Mouse (Mus musculus) forebrain, embryonic 14.5 days (tissue): Measurements from ENCODE around the gene Mtor. TPM values are rescaled to one million over a fixed set of nuclear protein-coding genes. Genes with fewer than 3 reads are reported as not detected.

Source experiments
- polyA plus RNA-seq: library from polyadenylated mRNA; unstranded; fragments of >200 nt; fragmentation: Nextera tagmentation; extraction: Ambion mirVana; gene quantifications from 2 replicates; pipeline ENCODE4 v1.2.1, GENCODE M21; 2014

The Mtor gene
- polyA plus RNA-seq, 1 experiment from 2014 or later = 22.2 TPM

Other genes with a start within 250 kb of the Mtor start
- gene Disp3, start 160.6 kb upstream of the Mtor start, polyA plus RNA-seq = 7.2 and 9.5 TPM in 2 replicates
- 14.2 and 14.6 TPM in 2 replicates for gene Ubiad1, start 3.8 kb upstream of the Mtor start, polyA plus RNA-seq
- gene Angptl7, start 51.8 kb downstream of the Mtor start, polyA plus RNA-seq = 0.15 and 0.30 TPM in 2 replicates
- gene Exosc10, start 109.8 kb downstream of the Mtor start, polyA plus RNA-seq = 99.7 and 107 TPM in 2 replicates
- 168 and 179 TPM in 2 replicates for gene Srm, start 142.9 kb downstream of the Mtor start, polyA plus RNA-seq
- gene Masp2, start 153.9 kb downstream of the Mtor start, polyA plus RNA-seq = 0.25 TPM in 1 of 2 replicates, not detected in the other
- gene Tardbp, start 178.4 kb downstream of the Mtor start, polyA plus RNA-seq = 127 and 131 TPM in 2 replicates
- not detected in 2 replicates for gene Gm572, start 194.7 kb downstream of the Mtor start, polyA plus RNA-seq